Mouse (Mus musculus): ENCODE data around the gene Rere. TPM values are rescaled to one million over a fixed set of nuclear protein-coding genes. Genes with fewer than 3 reads are reported as not detected.

The Rere gene
- polyA plus RNA-seq, 1 experiment from 2014 or later = 16.0 TPM

DNA sequence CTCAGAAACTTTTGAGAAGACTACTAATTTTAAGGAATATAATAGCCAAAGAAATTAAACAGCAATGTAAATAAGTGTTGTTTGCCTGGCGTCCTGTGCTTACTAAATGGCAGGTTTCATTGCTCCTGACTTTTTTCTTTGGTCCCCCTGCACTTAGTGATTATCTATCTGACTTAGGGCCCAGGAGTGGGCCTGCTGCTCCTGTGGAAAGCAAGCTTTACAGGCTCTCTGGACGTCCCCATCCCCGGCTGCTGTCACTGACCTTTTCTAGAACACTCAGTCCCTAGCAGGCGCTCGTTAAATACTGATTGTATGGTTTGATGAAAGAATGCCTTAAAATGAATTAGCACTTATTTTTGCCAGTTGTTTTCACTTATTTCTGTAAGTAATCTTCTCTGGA, 179.6 kb downstream of the Rere start:
- H3K27ac ChIP-seq (ENCODE audit: low read length) = no peak overlapping the region
- ATAC-seq = no peak

GRCm38 (mm10) chr4:150461427-150462189, 180.2 kb downstream of the Rere start:
- Histone ChIP-seq H3K27ac (ENCODE audit: low read length) (no peak overlapping the region), H3K4me1 (ENCODE audit: insufficient read depth, low read depth, low read length) (peaks cover 12% of the 10 kb centered on the region), H3K27me3 (replicated peaks; ENCODE audit: insufficient read depth, low read length) (no peaks in the 10 kb centered on the region), H3K4me3 (ENCODE audit: low read depth, low read length) (no peak overlapping the region), H3K4me2 (replicated peaks; ENCODE audit: low read depth, low read length) (no peak overlapping the region), H3K36me3 (ENCODE audit: insufficient read depth, low read length) (no peaks in the 10 kb centered on the region), H3K9ac (replicated peaks; ENCODE audit: low read depth) (no peak overlapping the region), H3K9me3 (ENCODE audit: low read length) (no peaks in the 10 kb centered on the region)
- TF ChIP-seq CTCF (IDR thresholded peaks at IDR 0.05) = no peak
- TF ChIP-seq EP300 (IDR thresholded peaks at IDR 0.05) = no peak
- ATAC-seq (no peak), DNase-seq (ENCODE audit: low spot score) (no peak)
- WGBS = 34% methylated on average over 6 of the region's 6 CpGs

More for the DNA sequence above, 179.6 kb downstream of the Rere start:
- 61% methylated on average over 5 of the region's 5 CpGs for whole genome bisulfite sequencing
- Histone ChIP-seq H3K4me1 (ENCODE audit: insufficient read depth, low read depth, low read length) (peaks cover 12% of the 10 kb centered on the region), H3K9ac (replicated peaks; ENCODE audit: low read depth) (no peak overlapping the region), H3K27me3 (replicated peaks; ENCODE audit: insufficient read depth, low read length) (no peaks in the 10 kb centered on the region), H3K36me3 (ENCODE audit: insufficient read depth, low read length) (no peaks in the 10 kb centered on the region), H3K4me2 (replicated peaks; ENCODE audit: low read depth, low read length) (no peak overlapping the region), H3K4me3 (ENCODE audit: low read depth, low read length) (no peak overlapping the region), H3K9me3 (ENCODE audit: low read length) (no peaks in the 10 kb centered on the region)
- TF ChIP-seq CTCF (IDR thresholded peaks at IDR 0.05) = no peak
- TF ChIP-seq EP300 (IDR thresholded peaks at IDR 0.05) = no peak
- DNase-seq (ENCODE audit: low spot score) = no peak

- Histone ChIP-seq H3K4me2 (replicated peaks; ENCODE audit: low read depth, low read length) (no peak overlapping the region), H3K4me3 (ENCODE audit: low read depth, low read length) (no peak overlapping the region), H3K4me1 (ENCODE audit: insufficient read depth, low read depth, low read length) (peaks cover 12% of the 10 kb centered on the region), H3K9ac (replicated peaks; ENCODE audit: low read depth) (no peak overlapping the region), H3K9me3 (ENCODE audit: low read length) (no peaks in the 10 kb centered on the region), H3K27me3 (replicated peaks; ENCODE audit: insufficient read depth, low read length) (no peaks in the 10 kb centered on the region), H3K36me3 (ENCODE audit: insufficient read depth, low read length) (no peaks in the 10 kb centered on the region), H3K27ac (ENCODE audit: low read length) (peak overlapping the region; percentile 57; the same call in 1 of the 2 replicates)
- WGBS = 24% methylated on average over 4 of the region's 4 CpGs
- peak; percentile 38; the same call in 1 of the 2 replicates for ATAC-seq
- TF ChIP-seq EP300 (IDR thresholded peaks at IDR 0.05) = no peak
- no peak for TF ChIP-seq CTCF (IDR thresholded peaks at IDR 0.05)
- peak; percentile 71 for DNase-seq (ENCODE audit: low spot score)
Observed at GRCm38 (mm10) chr4:150462367-150462766, 180.9 kb downstream of the Rere start.

- Histone ChIP-seq H3K9ac (replicated peaks; ENCODE audit: low read depth) (no peak overlapping the region), H3K9me3 (ENCODE audit: low read length) (no peaks in the 10 kb centered on the region), H3K27me3 (replicated peaks; ENCODE audit: insufficient read depth, low read length) (no peaks in the 10 kb centered on the region), H3K4me1 (ENCODE audit: insufficient read depth, low read depth, low read length) (peaks cover 12% of the 10 kb centered on the region), H3K4me2 (replicated peaks; ENCODE audit: low read depth, low read length) (no peak overlapping the region), H3K36me3 (ENCODE audit: insufficient read depth, low read length) (no peaks in the 10 kb centered on the region), H3K27ac (ENCODE audit: low read length) (no peak overlapping the region), H3K4me3 (ENCODE audit: low read depth, low read length) (no peak overlapping the region)
- ATAC-seq (no peak), DNase-seq (ENCODE audit: low spot score) (peak; percentile 84)
- TF ChIP-seq EP300 (IDR thresholded peaks at IDR 0.05) = no peak
- TF ChIP-seq CTCF (IDR thresholded peaks at IDR 0.05) = peak; percentile 90
- 43% methylated on average over 4 of the region's 4 CpGs for WGBS
Observed at GRCm38 (mm10) chr4:150465759-150466158, 184.3 kb downstream of the Rere start.

- Histone ChIP-seq H3K9ac (replicated peaks; ENCODE audit: low read depth) (no peak overlapping the region), H3K4me3 (ENCODE audit: low read depth, low read length) (no peak overlapping the region), H3K4me2 (replicated peaks; ENCODE audit: low read depth, low read length) (no peak overlapping the region), H3K27ac (ENCODE audit: low read length) (no peak overlapping the region), H3K4me1 (ENCODE audit: insufficient read depth, low read depth, low read length) (no peaks in the 10 kb centered on the region; the same call in none of the 2 replicates), H3K36me3 (ENCODE audit: insufficient read depth, low read length) (no peaks in the 10 kb centered on the region), H3K9me3 (ENCODE audit: low read length) (no peaks in the 10 kb centered on the region), H3K27me3 (replicated peaks; ENCODE audit: insufficient read depth, low read length) (no peaks in the 10 kb centered on the region)
- WGBS = 62% methylated on average over 10 of the region's 10 CpGs
- DNase-seq (ENCODE audit: low spot score) (no peak), ATAC-seq (no peak)
- TF ChIP-seq EP300 (IDR thresholded peaks at IDR 0.05) (no peak), CTCF (IDR thresholded peaks at IDR 0.05) (no peak)
Observed at GRCm38 (mm10) chr4:150469274-150469673, 187.8 kb downstream of the Rere start.

DNA sequence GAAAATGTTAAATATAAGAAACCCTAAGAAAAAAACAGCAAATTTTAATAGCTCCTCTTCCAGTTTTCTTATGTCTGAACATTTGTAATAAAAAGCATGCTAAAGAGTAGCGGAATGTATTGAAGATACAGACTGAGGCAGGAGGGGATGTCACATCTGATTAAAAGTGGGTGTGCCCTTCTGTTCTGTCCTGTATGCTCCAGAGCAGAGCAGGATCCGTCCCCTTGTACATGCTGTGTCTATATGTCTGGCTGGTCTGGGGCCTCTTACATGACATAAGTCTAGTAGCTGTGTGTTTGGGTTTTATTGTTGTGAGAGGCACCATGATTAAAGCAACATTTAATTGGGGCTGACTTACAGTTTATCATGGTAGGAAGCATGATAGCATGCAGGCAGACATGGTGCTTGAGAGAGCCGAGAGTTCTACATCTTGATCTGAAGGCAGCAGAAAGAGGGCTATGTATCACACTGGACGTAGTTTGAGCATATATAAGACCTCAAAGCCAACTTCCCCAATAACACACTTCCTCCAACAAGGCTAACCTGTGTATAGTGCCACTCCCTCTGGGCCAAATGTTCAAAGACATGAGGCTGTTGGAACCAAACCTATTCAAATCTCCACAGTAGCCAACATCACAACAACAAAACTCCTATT, 189.4 kb downstream of the Rere start:
- no peak for TF ChIP-seq EP300 (IDR thresholded peaks at IDR 0.05)
- no peak for TF ChIP-seq CTCF (IDR thresholded peaks at IDR 0.05)
- Histone ChIP-seq H3K4me1 (ENCODE audit: insufficient read depth, low read depth, low read length) (no peaks in the 10 kb centered on the region; the same call in 1 of the 2 replicates), H3K36me3 (ENCODE audit: insufficient read depth, low read length) (no peaks in the 10 kb centered on the region), H3K9ac (replicated peaks; ENCODE audit: low read depth) (no peak overlapping the region), H3K27ac (ENCODE audit: low read length) (no peak overlapping the region), H3K9me3 (ENCODE audit: low read length) (no peaks in the 10 kb centered on the region), H3K4me2 (replicated peaks; ENCODE audit: low read depth, low read length) (no peak overlapping the region), H3K27me3 (replicated peaks; ENCODE audit: insufficient read depth, low read length) (no peaks in the 10 kb centered on the region), H3K4me3 (ENCODE audit: low read depth, low read length) (no peak overlapping the region)
- ATAC-seq (no peak), DNase-seq (ENCODE audit: low spot score) (no peak)
- WGBS = 94% methylated on average over 4 of the region's 4 CpGs

Measured in lung, postnatal 0 days (tissue).